Comparison of ENCODE assay signal across 10 mouse cellular contexts in genomic region chr13:12072112-12072511, GRCm38 (mm10). TPM values are rescaled to one million over a fixed set of nuclear protein-coding genes. Genes with fewer than 3 reads are reported as not detected.
DNase-seq lines count a peak whose midpoint lies in the region; ATAC-seq and TF ChIP-seq lines count a peak whose summit lies in the region.
"Had no signal": no experiment of that assay in that cellular context is flagged by ENCODE, and none has a peak within 500 bp of the region (broad histone marks: within the 10 kb centered on the region; RNA-seq: fewer than 3 reads in every experiment).

No protein-coding gene starts in this region.

- H3K9ac ChIP-seq in heart, embryonic 13.5 days, result peak overlapping the region; percentile 8; the same call in 1 of the 2 replicates
- H3K9ac ChIP-seq in liver, postnatal 0 days (replicated peaks), result no peak overlapping the region

- no peak for TF ChIP-seq EP300 in liver, postnatal 0 days (IDR thresholded peaks at IDR 0.05; ENCODE audit: low read depth)

- peaks cover 78% of the 10 kb centered on the region for H3K4me1 ChIP-seq in heart, embryonic 13.5 days
- no peaks in the 10 kb centered on the region for H3K4me1 ChIP-seq in liver, postnatal 0 days (ENCODE audit: insufficient read depth)

- H3K36me3 ChIP-seq in heart, embryonic 13.5 days, result peaks cover 2% of the 10 kb centered on the region; the same call in 1 of the 2 replicates
- H3K36me3 ChIP-seq in liver, postnatal 0 days (replicated peaks; ENCODE audit: insufficient read depth, low read length), result no peaks in the 10 kb centered on the region

- intact Hi-C loops in heart, postnatal 14 days (cut with DNase I), result no loop called here

- peak overlapping the region; percentile 30; the same call in 1 of the 2 replicates for H3K4me2 ChIP-seq in heart, embryonic 13.5 days
- H3K4me2 ChIP-seq in liver, postnatal 0 days (ENCODE audit: low read depth, low read length), result no peak overlapping the region

- H3K4me3 ChIP-seq in heart, embryonic 13.5 days, result no peak overlapping the region
- no peak overlapping the region for H3K4me3 ChIP-seq in liver, postnatal 0 days (ENCODE audit: low read depth, low read length)

- ATAC-seq in heart, embryonic 13.5 days (ENCODE audit: extremely low read depth, insufficient number of reproducible peaks, low FRiP score, low TSS enrichment), result no peak
- ATAC-seq in liver, postnatal 0 days, result no peak

- DNase-seq in heart, postnatal 14 days, result no peak
- peak; percentile 32 for DNase-seq in thymus, postnatal 0 days (ENCODE audit: low spot score)
- DNase-seq in thymus, postnatal 25 days, result no peak
- peak; percentile 1 for DNase-seq in gonadal fat pad, adult 2 months (ENCODE audit: low read depth)
- DNase-seq in liver, postnatal 0 days, result no peak
- no peak for DNase-seq in ovary, postnatal 14 days (ENCODE audit: low spot score)
- no peak for DNase-seq in MN1 (ENCODE audit: low spot score)
- DNase-seq: cerebellum, adult 8-10 months; layer of hippocampus, postnatal 36 days had no signal

- H3K27me3 ChIP-seq in heart, embryonic 13.5 days (replicated peaks), result no peaks in the 10 kb centered on the region
- H3K27me3 ChIP-seq in liver, postnatal 0 days (ENCODE audit: insufficient read depth, low read length), result no peaks in the 10 kb centered on the region

- peak overlapping the region; percentile 71 for H3K27ac ChIP-seq in heart, embryonic 13.5 days (replicated peaks)
- H3K27ac ChIP-seq in liver, postnatal 0 days (ENCODE audit: low read depth), result no peak overlapping the region

- TF ChIP-seq CTCF in liver, postnatal 0 days (IDR thresholded peaks at IDR 0.05; ENCODE audit: low read depth), result no peak

- 45% methylated on average over 3 of the region's 3 CpGs for WGBS in heart, embryonic 13.5 days
- 43% methylated on average over 3 of the region's 3 CpGs for WGBS in liver, postnatal 0 days (ENCODE audit: insufficient replicate concordance)

- no peaks in the 10 kb centered on the region for H3K9me3 ChIP-seq in heart, embryonic 13.5 days
- no peaks in the 10 kb centered on the region for H3K9me3 ChIP-seq in liver, postnatal 0 days (ENCODE audit: low read length)

RNA-seq across cellular contexts. Expression of gene Ryr2, which starts 34.6 kb away (rescaled TPM):
- polyA plus RNA-seq in heart, embryonic 13.5 days (2015; fragmentation: Nextera tagmentation; extraction: Ambion mirVana), result 20.9 and 22.5 TPM in 2 replicates
- 1,000 to 10,000 TPM in 1 of 2 experiments, 100 to 1,000 TPM in 1; 977 to 1,003 TPM for total RNA-seq in heart, postnatal 14 days (2021)
- polyA plus RNA-seq in thymus, postnatal 0 days (2015; fragmentation: Nextera tagmentation; extraction: Ambion mirVana), result 0.21 and 0.68 TPM in 2 replicates
- 0.24 and 0.32 TPM in 2 replicates for polyA plus RNA-seq in gonadal fat pad, adult 2 months (2012; rRNA removed)
- polyA plus RNA-seq in liver, postnatal 0 days (2015; fragmentation: Nextera tagmentation; extraction: Ambion mirVana), result 0.12 and 0.16 TPM in 2 replicates

Comparison
In these comparisons a context has a peak if more than half of its experiments do, and no peak if none do; other contexts are left out.
1. DNase-seq: peak in thymus, postnatal 0 days (single experiment) and gonadal fat pad, adult 2 months (single experiment); none in heart, postnatal 14 days (0 of 2), thymus, postnatal 25 days (single experiment), liver, postnatal 0 days (single experiment), ovary, postnatal 14 days (single experiment) and MN1 (single experiment).
2. RNA of gene Ryr2, which starts 34.6 kb away (polyA plus RNA-seq): 20.9 to 22.5 TPM in heart, embryonic 13.5 days; 0.21 to 0.68 TPM in thymus, postnatal 0 days, 0.24 to 0.32 TPM in gonadal fat pad, adult 2 months and 0.12 to 0.16 TPM in liver, postnatal 0 days; every median in the first group is over 10 times any median in the second.